Mouse (Mus musculus): ENCODE results near the gene Yif1a. TPM values are rescaled to one million over a fixed set of nuclear protein-coding genes. Genes with fewer than 3 reads are reported as not detected.

The Yif1a gene
- total RNA-seq, 2 experiments from 2014 or later, result 21.1 to 21.5 TPM

DNA sequence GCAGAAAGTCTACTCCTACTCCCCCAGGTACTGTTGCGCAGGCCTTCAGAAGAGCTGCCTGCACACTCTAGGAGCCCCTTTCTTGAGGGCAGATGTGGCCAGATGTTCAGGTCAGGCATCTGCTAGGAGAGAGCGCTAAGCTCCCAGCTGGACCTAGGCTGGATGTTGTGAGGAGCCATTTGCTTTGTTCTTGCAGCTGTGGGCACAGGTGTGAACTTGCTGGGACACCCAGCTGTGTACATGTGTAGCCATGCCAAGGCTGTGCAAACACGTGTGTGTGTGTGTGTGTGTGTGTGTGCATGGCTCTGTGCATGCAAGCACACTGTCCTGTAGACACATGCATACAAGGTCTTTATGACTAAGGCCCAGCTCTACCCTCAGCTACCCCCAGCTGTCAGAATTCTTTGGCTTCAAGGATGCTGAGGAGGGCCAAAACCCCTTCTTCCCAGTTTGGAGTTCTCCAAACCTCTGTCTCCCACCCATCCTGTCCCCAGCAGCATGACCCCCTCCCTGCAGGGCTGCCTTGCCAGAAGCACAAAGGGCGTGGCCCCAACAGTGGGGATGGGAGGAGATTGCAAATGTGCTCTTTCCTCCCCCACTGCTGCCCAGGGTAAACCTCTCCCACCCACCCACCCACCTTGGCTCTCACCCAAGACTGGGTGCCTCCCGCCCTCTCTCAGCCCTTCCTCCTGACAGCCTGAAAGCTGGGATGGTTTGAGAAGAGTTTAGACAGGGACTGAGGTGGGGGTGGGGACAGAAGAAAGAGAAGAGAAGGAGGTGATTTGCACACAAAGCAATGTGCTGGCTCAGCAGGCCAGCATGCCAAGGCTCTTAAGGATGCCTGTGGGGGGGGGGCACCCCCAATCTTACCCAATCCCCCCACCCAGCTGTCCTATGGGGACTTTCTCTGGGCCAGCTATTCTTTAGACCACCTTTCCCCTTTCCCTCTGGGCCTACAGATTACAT lies 27.7 kb upstream of the Yif1a start:
- no peak for DNase-seq

DNA sequence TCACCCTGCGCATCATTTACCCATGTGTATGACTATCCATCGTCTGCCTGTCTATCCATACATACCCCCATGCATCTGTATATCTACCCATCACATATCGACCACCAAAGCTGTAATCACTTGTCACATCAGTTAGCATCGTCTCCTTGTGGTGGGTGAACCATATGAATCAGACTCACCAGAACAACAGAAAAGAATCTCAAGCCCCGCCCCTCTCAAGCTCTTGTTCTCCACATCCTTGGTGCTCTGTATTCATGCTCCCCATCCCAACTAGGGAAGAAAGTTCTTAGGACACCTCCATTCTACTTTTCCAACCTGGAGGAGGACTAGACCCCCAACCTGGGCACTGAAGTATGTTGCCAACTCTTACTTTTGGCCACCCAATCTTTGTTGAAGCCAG lies 26.3 kb upstream of the Yif1a start:
- no peak for DNase-seq

DNA sequence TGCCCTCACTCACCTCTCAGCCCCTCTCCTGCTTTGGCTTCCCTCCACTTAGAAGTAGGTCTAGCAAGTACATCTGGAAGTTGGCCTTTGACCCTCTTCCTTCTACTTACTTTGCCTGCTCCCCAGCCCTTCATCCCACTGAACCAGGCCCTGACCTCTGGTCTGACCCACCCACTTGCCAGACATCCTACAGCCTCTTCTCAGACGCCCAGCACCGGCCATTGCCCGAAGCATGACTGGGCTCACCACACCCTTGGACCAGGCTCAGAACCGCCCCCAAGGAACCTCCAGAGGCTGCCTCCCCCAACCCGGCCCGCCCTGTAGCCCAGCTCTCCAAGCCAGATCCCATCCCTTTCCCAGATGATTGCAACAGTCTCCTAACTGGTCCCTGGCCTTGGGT lies 25.9 kb upstream of the Yif1a start:
- no peak for DNase-seq

GRCm38 (mm10) chr19:5065104-5065503 lies 23.2 kb upstream of the Yif1a start:
- DNase-seq, result no peak

GRCm38 (mm10) chr19:5067040-5067799 lies 21.1 kb upstream of the Yif1a start:
- DNase-seq, result peak in 1 of 2 experiments; percentile 4

DNA sequence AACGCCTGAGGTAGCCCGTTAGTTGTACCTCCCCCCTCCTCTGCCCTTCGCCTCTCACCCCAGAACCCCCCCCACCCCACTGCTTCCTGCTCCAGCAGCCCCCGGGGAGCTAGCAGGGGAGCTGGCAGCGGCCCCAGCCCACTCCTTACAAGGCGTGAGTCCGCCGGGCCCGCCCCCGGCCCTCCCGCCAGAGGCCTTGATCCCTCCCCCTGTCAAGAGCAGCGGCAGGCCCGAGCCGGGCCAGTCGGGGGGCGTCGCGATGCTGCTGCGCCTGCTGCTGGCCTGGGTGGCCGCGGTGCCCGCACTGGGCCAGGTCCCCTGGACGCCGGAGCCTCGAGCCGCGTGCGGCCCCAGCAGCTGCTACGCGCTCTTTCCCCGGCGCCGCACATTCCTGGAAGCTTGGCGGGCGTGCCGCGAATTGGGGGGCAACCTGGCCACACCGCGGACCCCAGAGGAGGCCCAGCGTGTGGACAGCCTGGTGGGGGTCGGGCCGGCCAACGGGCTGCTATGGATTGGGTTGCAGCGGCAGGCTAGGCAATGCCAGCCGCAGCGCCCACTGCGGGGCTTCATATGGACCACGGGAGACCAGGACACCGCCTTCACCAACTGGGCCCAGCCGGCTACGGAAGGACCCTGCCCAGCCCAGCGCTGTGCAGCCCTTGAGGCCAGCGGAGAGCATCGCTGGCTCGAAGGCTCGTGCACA lies 20.3 kb upstream of the Yif1a start, which contains the start of gene Cd248:
TSS of gene Cd248 (plus strand) at position 212 of the 703 bp plus-strand sequence.
- DNase-seq, result peak in 1 of 2 experiments; percentile 20

DNA sequence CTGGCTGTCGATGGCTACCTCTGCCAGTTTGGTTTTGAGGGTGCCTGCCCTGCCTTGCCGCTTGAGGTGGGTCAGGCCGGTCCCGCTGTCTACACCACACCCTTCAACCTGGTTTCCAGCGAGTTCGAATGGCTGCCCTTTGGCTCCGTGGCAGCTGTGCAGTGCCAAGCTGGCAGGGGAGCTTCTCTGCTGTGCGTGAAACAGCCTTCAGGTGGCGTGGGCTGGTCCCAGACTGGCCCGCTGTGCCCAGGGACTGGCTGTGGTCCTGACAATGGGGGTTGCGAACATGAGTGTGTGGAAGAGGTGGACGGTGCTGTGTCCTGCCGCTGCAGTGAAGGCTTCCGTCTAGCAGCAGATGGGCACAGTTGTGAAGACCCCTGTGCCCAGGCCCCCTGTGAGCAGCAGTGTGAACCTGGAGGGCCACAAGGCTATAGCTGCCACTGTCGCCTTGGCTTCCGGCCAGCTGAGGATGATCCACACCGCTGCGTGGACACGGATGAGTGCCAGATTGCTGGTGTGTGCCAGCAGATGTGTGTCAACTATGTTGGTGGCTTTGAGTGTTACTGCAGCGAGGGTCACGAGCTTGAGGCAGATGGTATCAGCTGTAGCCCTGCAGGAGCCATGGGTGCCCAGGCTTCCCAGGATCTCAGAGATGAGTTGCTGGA lies 19.6 kb upstream of the Yif1a start:
- peak in 1 of 2 experiments; percentile 10 for DNase-seq

DNA sequence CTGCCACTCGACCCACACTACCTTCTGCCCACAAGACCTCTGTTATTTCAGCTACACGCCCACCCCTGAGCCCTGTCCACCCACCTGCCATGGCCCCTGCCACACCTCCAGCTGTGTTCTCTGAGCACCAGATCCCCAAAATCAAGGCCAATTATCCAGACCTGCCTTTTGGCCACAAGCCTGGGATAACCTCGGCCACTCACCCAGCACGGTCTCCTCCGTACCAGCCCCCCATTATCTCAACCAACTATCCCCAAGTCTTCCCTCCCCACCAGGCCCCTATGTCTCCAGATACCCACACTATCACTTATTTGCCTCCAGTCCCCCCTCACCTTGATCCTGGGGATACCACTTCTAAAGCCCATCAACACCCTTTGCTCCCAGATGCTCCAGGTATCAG lies 18.9 kb upstream of the Yif1a start:
- DNase-seq, result no peak

DNA sequence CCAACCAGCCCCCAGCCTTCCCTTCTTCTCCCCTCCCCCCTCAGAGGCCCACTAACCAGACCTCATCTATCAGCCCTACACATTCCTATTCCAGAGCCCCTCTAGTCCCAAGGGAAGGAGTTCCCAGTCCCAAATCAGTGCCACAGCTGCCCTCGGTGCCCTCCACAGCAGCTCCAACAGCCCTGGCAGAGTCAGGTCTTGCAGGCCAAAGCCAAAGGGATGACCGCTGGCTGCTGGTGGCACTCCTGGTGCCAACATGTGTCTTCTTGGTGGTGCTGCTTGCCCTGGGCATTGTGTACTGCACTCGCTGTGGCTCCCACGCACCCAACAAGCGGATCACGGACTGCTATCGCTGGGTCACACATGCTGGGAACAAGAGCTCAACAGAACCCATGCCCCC lies 18.4 kb upstream of the Yif1a start:
- no peak for DNase-seq

DNA sequence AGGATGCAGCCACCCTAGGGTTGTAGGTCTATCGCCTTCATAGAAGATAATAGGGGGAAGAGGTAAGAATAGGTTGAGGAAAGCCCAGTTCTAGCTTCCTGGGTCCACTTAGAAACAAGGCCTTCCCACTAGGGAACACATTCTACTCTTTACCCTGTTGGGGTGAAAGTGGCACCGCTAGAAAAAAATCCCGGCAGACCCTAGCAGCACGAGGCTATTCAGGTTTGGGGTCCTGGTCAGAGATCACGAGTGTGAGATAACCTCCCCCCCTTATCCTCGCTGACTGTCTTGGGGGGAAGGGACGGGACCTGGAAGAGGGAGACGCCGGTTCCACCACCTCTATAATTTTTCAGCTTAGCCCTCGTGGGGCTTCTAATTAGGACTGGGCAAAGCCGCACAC lies 17.3 kb upstream of the Yif1a start:
- no peak for DNase-seq

GRCm38 (mm10) chr19:5071545-5072369 lies 16.6 kb upstream of the Yif1a start:
- peak in 1 of 2 experiments; percentile 44 for DNase-seq

- DNase-seq, result no peak
Measured at GRCm38 (mm10) chr19:5072389-5073019, 15.8 kb upstream of the Yif1a start.

DNA sequence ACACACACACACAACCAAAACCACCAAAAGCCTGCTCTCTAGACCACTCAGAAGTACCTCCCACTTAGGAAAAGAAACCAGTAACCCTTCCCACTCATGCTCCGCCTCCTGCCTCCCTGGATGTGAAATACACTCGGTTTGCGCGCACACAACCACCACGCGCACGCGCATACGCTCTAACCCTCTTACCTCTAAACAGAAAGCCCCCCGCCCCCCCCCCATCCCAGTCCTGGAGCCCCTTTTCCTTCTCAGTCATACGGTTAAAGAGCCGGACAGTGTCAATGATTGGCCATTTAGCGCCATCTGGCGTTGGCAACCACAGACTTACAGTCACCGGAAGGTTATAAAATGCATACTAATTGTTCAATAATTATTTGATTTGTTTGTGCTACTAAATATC lies 15.3 kb upstream of the Yif1a start:
- DNase-seq, result peak in 1 of 2 experiments; percentile 20

DNA sequence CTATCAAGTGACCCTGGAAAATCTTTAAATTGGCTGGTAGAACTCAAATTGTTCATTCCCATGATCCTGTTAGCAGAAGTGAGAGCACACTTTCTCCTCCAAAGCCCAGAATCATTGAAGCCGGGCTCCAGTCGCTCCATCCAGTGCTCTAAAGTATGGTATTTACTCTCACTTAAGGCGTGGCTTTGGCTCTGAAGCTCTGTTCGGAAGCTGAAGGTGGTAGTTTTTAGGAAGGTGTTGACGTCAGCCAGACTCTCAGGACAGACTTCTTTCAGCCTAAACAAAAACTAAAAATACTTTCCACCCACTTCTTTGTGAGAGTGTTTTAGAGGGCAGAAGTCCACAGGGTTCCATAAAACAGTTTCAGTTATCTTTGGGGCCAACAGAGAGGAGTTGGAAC lies 14.8 kb upstream of the Yif1a start:
- no peak for DNase-seq

GRCm38 (mm10) chr19:5079279-5079678 lies 9.1 kb upstream of the Yif1a start:
- DNase-seq, result no peak

DNA sequence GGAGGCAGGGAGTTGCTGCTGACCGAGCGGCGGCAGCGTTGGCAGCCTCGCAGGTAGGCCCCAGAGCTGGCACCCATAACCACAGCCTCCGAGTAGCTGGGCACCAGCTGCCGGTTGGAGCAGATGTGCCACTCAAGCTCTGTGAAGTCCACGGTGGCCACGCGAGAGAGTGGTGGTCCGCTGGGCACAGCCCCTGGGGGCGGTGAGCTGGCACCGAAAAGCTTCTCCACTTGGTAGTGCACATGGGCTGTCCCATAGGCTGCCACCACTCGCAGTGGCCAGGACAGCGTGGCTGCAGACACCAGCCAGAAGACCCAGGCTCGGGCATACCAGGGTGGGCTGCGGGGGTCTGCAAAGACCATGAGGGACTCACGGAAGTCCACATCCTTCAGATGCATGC lies 6.3 kb upstream of the Yif1a start:
- DNase-seq, result peak in 1 of 2 experiments; percentile 21

GRCm38 (mm10) chr19:5082596-5082995 lies 5.7 kb upstream of the Yif1a start:
- no peak for DNase-seq

DNA sequence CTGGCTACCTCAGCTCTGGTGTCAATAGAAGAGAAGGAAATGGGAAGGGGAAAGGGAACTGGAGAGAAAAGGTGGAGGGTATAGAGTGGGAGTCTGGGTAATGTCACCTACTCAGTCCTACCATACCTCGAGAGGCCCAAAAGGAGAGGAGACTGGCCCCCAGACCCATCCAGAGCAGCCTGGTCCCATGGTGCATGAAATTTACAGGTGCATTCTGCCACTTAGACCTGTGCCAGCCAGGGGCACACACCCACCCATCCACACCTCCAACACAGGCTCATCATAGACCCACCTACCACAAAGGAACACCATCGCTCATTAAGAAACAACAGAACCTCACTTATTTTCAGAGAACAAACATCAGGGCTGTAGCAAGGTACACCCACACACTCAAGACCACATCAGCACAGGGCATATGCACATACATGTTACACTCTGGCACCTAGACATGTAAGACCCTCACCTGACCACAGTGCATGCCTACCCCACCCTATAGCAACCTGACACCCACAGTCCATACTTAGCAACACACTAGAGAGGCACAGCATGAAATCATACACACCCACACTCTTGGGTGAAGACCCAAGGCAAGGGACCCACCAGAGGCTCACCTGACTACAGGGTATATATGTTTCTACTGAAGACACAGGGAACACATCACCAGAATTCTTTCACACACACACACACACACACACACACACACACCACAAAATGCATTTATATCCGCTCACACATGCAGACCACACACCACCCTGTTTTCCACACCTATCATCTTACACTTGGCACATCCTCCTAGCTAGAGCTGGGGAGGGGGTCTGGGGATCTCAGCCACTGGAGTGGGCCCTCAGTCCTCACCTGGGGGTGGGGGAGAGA lies 4.1 kb upstream of the Yif1a start:
- peak in 1 of 2 experiments; percentile 5 for DNase-seq

- DNase-seq, result peak in 1 of 2 experiments; percentile 23
Measured at GRCm38 (mm10) chr19:5084834-5085144, 3.5 kb upstream of the Yif1a start.

Data from layer of hippocampus, postnatal 36 days (tissue).